Mouse (Mus musculus): Measurements from ENCODE around the gene Mrpl4. TPM values are rescaled to one million over a fixed set of nuclear protein-coding genes. Genes with fewer than 3 reads are reported as not detected.
"Not testable (repeated sequence)": the region's sequence is repeated elsewhere in the genome, so short reads cannot be mapped to it uniquely, and the experiment has no call there.

The Mrpl4 gene
- polyA plus RNA-seq, 1 experiment from 2014 or later, result 177 TPM

- peaks cover 12% of the 10 kb centered on the region for H3K4me1 ChIP-seq
- peaks cover 5% of the 10 kb centered on the region; the same call in 1 of the 2 replicates for H3K27me3 ChIP-seq (ENCODE audit: low read depth, poor library complexity, severe bottlenecking)
- 49% methylated on average over 5 of the region's 5 CpGs for WGBS
- no peak overlapping the region for H3K4me3 ChIP-seq
- no peaks in the 10 kb centered on the region for H3K36me3 ChIP-seq
- DNase-seq (ENCODE audit: low spot score), result no peak
- no peak overlapping the region for H3K27ac ChIP-seq
- no peaks in the 10 kb centered on the region for H3K9me3 ChIP-seq (replicated peaks)
Measured at GRCm38 (mm10) chr9:20993165-20993898, 9.2 kb upstream of the Mrpl4 start.

- WGBS, result 69% methylated on average over 3 of the region's 3 CpGs
- Histone ChIP-seq H3K36me3 (no peaks in the 10 kb centered on the region), H3K4me3 (no peak overlapping the region), H3K27ac (no peak overlapping the region), H3K9me3 (replicated peaks) (no peaks in the 10 kb centered on the region), H3K27me3 (ENCODE audit: low read depth, poor library complexity, severe bottlenecking) (no peaks in the 10 kb centered on the region), H3K4me1 (peaks cover 12% of the 10 kb centered on the region)
- no peak for DNase-seq (ENCODE audit: low spot score)
Measured at GRCm38 (mm10) chr9:20995069-20995468, 7.5 kb upstream of the Mrpl4 start.

- H3K4me3 ChIP-seq, result no peak overlapping the region
- H3K36me3 ChIP-seq, result no peaks in the 10 kb centered on the region
- H3K27ac ChIP-seq, result no peak overlapping the region
- DNase-seq (ENCODE audit: low spot score), result no peak
- H3K4me1 ChIP-seq, result 0 out of 2 replicates have a peak, but pooled peaks cover 5% of the 10 kb centered on the region
- 92% methylated on average over 8 of the region's 8 CpGs for WGBS
- H3K9me3 ChIP-seq (replicated peaks), result no peaks in the 10 kb centered on the region
- H3K27me3 ChIP-seq (ENCODE audit: low read depth, poor library complexity, severe bottlenecking), result no peaks in the 10 kb centered on the region
Measured at GRCm38 (mm10) chr9:20997065-20997464, 5.5 kb upstream of the Mrpl4 start.

- H3K4me1 ChIP-seq; H3K9me3 ChIP-seq (replicated peaks); H3K36me3 ChIP-seq; H3K4me3 ChIP-seq; H3K27me3 ChIP-seq (ENCODE audit: low read depth, poor library complexity, severe bottlenecking); H3K27ac ChIP-seq; DNase-seq (ENCODE audit: low spot score): not testable (repeated sequence)
- 81% methylated on average over 1 of the region's 1 CpGs for WGBS
Measured at GRCm38 (mm10) chr9:20998337-20998736, 4.2 kb upstream of the Mrpl4 start.

GRCm38 (mm10) chr9:21000811-21001210, 1.7 kb upstream of the Mrpl4 start:
- Histone ChIP-seq H3K4me3 (no peak overlapping the region), H3K27ac (no peak overlapping the region), H3K27me3 (ENCODE audit: low read depth, poor library complexity, severe bottlenecking) (no peaks in the 10 kb centered on the region), H3K4me1 (peaks cover 8% of the 10 kb centered on the region), H3K9me3 (replicated peaks) (no peaks in the 10 kb centered on the region), H3K36me3 (peaks cover 16% of the 10 kb centered on the region)
- no peak for DNase-seq (ENCODE audit: low spot score)

GRCm38 (mm10) chr9:21001651-21002200, 812 bp upstream of the Mrpl4 start:
- H3K9me3 ChIP-seq (replicated peaks), result no peaks in the 10 kb centered on the region
- no peaks in the 10 kb centered on the region for H3K27me3 ChIP-seq (ENCODE audit: low read depth, poor library complexity, severe bottlenecking)
- DNase-seq (ENCODE audit: low spot score), result no peak
- H3K4me1 ChIP-seq, result peaks cover 8% of the 10 kb centered on the region
- H3K36me3 ChIP-seq, result peaks cover 25% of the 10 kb centered on the region
- no peak overlapping the region for H3K27ac ChIP-seq
- 76% methylated on average over 6 of the region's 6 CpGs for WGBS
- no peak overlapping the region for H3K4me3 ChIP-seq

- H3K27me3 ChIP-seq (ENCODE audit: low read depth, poor library complexity, severe bottlenecking), result no peaks in the 10 kb centered on the region
- 15% methylated on average over 7 of the region's 7 CpGs for WGBS
- peaks cover 30% of the 10 kb centered on the region for H3K36me3 ChIP-seq
- peak overlapping the region; percentile 89 for H3K27ac ChIP-seq
- H3K4me3 ChIP-seq, result peak overlapping the region; percentile 87
- peaks cover 8% of the 10 kb centered on the region for H3K4me1 ChIP-seq
- no peaks in the 10 kb centered on the region for H3K9me3 ChIP-seq (replicated peaks)
- no peak for DNase-seq (ENCODE audit: low spot score)
Measured at GRCm38 (mm10) chr9:21002270-21002626, 290 bp upstream of the Mrpl4 start.

- whole genome bisulfite sequencing, result 92% methylated on average over 10 of the region's 10 CpGs
- no peak overlapping the region for H3K4me3 ChIP-seq
- H3K27ac ChIP-seq, result no peak overlapping the region
- peaks cover 53% of the 10 kb centered on the region for H3K36me3 ChIP-seq
- H3K4me1 ChIP-seq, result peaks cover 11% of the 10 kb centered on the region
- no peaks in the 10 kb centered on the region for H3K9me3 ChIP-seq (replicated peaks)
- H3K27me3 ChIP-seq (ENCODE audit: low read depth, poor library complexity, severe bottlenecking), result 0 out of 2 replicates have a peak, but pooled peaks cover 7% of the 10 kb centered on the region
- no peak for DNase-seq (ENCODE audit: low spot score)
Measured at GRCm38 (mm10) chr9:21007313-21007952, 4.9 kb downstream of the Mrpl4 start.

- no peaks in the 10 kb centered on the region for H3K9me3 ChIP-seq (replicated peaks)
- peaks cover 53% of the 10 kb centered on the region for H3K36me3 ChIP-seq
- no peak overlapping the region for H3K4me3 ChIP-seq
- DNase-seq (ENCODE audit: low spot score), result no peak
- 82% methylated on average over 7 of the region's 7 CpGs for WGBS
- 0 out of 2 replicates have a peak, but pooled peaks cover 12% of the 10 kb centered on the region for H3K27me3 ChIP-seq (ENCODE audit: low read depth, poor library complexity, severe bottlenecking)
- H3K27ac ChIP-seq, result no peak overlapping the region
- H3K4me1 ChIP-seq, result peaks cover 11% of the 10 kb centered on the region
Measured at GRCm38 (mm10) chr9:21008007-21008406, 5.5 kb downstream of the Mrpl4 start.

- no peak overlapping the region for H3K4me3 ChIP-seq
- peaks cover 34% of the 10 kb centered on the region for H3K27me3 ChIP-seq (ENCODE audit: low read depth, poor library complexity, severe bottlenecking)
- peaks cover 12% of the 10 kb centered on the region for H3K4me1 ChIP-seq
- peaks cover 41% of the 10 kb centered on the region for H3K36me3 ChIP-seq
- H3K27ac ChIP-seq, result no peak overlapping the region
- H3K9me3 ChIP-seq (replicated peaks), result no peaks in the 10 kb centered on the region
- 83% methylated on average over 2 of the region's 2 CpGs for WGBS
- no peak for DNase-seq (ENCODE audit: low spot score)
Measured at GRCm38 (mm10) chr9:21010362-21010761, 7.8 kb downstream of the Mrpl4 start.

GRCm38 (mm10) chr9:21010939-21011541, 8.5 kb downstream of the Mrpl4 start:
- Histone ChIP-seq H3K4me1 (peaks cover 19% of the 10 kb centered on the region), H3K36me3 (peaks cover 34% of the 10 kb centered on the region), H3K27me3 (ENCODE audit: low read depth, poor library complexity, severe bottlenecking) (peaks cover 41% of the 10 kb centered on the region)
- not testable (repeated sequence) for DNase-seq (ENCODE audit: low spot score); H3K9me3 ChIP-seq (replicated peaks); H3K4me3 ChIP-seq; H3K27ac ChIP-seq
- 73% methylated on average over 9 of the region's 9 CpGs for WGBS

GRCm38 (mm10) chr9:21011846-21012312, 9.3 kb downstream of the Mrpl4 start:
- WGBS, result 75% methylated on average over 5 of the region's 5 CpGs
- Histone ChIP-seq H3K27ac (no peak overlapping the region), H3K4me1 (peaks cover 19% of the 10 kb centered on the region), H3K9me3 (replicated peaks) (no peaks in the 10 kb centered on the region), H3K27me3 (ENCODE audit: low read depth, poor library complexity, severe bottlenecking) (peaks cover 49% of the 10 kb centered on the region), H3K4me3 (no peak overlapping the region), H3K36me3 (peaks cover 27% of the 10 kb centered on the region)
- no peak for DNase-seq (ENCODE audit: low spot score)

GRCm38 (mm10) chr9:21012368-21012767, 9.8 kb downstream of the Mrpl4 start:
- H3K4me1 ChIP-seq, result peaks cover 22% of the 10 kb centered on the region
- 44% methylated on average over 1 of the region's 1 CpGs for WGBS
- H3K27me3 ChIP-seq (ENCODE audit: low read depth, poor library complexity, severe bottlenecking), result peaks cover 54% of the 10 kb centered on the region
- peaks cover 22% of the 10 kb centered on the region for H3K36me3 ChIP-seq
- no peak overlapping the region for H3K27ac ChIP-seq
- no peaks in the 10 kb centered on the region for H3K9me3 ChIP-seq (replicated peaks)
- DNase-seq (ENCODE audit: low spot score), result no peak
- no peak overlapping the region for H3K4me3 ChIP-seq
